Mouse (Mus musculus) CD4-positive, CD25-positive, alpha-beta regulatory T cell, adult 4 months (primary cell): ENCODE data around the gene Prdm11. TPM values are rescaled to one million over a fixed set of nuclear protein-coding genes. Genes with fewer than 3 reads are reported as not detected.

Source experiments
- ATAC-seq: one replicate; pipeline ENCODE4 v1.8.0; 2017
- polyA plus RNA-seq, 2 experiments: library from polyadenylated mRNA; unstranded; fragments of 100-300 nt; shearing (Covaris generic); gene quantifications; one replicate each; pipeline ENCODE4 v1.2.1; 2017

The Prdm11 gene
- polyA plus RNA-seq, 2 experiments from 2014 or later: 1.8 to 2.1 TPM

DNA sequence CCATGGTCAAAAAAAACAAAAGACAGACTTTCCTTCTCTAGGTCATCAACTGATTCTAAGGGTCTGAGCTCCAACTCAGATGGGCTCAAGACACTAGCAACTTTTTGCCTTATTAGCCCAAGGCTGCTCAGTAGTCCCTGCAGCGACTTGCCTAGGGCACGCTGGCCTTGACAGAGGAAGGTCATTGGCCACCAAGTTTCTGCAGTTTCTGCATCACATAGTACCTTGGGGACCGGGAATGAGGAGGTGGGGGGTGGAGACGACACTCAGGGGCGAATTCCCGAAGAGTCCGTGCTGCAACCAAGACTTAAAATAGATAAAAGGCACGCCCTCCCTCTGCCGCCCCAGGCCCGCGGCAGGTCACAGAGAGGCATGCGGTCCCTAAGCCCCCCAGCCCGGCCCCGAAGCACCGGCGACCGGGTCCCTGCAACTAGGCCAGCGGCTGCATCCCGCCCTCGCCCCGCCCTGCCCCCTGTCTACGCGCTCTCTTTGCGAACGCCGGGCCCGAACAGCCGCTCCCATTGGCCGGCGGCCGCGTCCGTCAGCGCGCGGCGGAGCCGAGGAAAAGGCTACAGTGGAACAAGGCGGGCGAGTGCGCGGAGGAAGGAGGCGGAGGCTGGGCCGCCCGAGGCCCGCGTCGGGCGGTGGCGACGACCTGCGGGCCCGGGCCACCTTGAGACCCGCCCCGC is 694 bp downstream of the Prdm11 start:
- ATAC-seq: peak; percentile 97

DNA sequence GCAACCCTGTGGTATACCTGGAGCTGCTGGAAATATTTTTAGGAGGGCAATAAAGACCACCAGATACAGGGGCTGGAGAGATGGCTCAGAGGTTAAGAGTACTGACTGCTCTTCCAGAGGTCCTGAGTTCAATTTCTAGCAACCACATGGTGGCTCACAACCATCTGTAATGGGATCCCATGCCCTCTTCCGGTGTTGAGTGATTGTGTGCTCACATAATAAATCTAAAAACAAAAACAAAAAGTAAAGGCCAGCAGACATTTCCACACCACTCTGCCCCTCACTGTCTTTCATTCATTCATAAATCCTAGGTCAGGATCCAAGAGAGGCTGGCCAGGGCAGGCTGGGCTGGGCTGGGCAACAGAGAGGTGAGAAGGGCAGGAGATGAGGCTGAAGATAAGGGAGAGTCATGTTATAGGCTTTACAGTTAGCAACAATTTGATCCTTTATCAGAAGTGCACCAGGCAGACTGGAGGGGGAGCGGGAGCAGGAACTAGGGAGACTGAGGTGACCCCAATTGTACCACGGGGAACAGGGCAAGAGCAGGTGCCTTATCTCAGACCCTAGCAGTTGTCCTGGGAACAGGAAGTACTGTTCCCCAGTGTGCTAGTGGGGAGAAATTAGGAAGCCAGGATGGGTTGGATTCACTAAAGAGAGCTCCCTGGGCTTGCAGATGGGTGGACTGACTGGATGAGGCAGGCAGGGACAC is 2.4 kb downstream of the Prdm11 start:
- no peak for ATAC-seq

DNA sequence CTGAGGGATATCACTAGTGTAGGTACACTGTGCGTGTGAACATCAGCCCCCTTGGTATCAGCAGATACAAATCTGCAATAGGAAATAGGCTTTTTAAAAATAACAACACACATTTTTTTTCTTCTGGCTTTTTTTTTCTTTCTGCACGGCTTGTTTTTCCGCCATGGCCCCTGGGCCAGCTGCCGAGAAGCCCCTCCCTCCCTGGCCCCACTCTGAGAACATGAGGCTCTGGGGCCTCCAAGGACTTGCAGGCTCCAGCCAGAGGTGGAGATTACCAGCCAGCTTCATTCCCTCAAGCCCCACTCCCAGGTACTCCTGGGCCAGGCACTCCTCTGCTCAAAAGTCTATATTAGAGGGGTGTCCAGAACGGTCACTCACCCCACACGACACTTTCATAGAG is 4.5 kb downstream of the Prdm11 start:
- ATAC-seq: no peak

DNA sequence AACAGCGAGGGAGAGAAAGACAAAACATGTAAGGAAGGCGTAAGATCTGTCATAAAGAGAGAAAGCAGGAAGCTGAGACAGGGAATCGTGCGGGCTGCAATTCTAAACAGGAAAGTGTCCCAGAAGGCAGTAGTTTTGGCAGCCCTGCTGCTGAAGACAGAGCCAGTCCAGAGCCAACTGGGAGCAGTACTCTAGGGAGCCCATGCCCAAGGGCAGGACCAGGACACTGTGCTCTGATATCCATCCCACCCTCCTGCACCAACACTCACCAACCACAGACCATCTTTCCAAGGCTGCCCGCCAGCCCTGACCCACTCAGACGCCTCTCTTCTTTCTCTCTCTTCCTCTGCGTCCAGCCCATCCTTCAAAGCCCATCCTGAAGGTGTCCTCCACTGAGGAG is 5.1 kb downstream of the Prdm11 start:
- no peak for ATAC-seq

DNA sequence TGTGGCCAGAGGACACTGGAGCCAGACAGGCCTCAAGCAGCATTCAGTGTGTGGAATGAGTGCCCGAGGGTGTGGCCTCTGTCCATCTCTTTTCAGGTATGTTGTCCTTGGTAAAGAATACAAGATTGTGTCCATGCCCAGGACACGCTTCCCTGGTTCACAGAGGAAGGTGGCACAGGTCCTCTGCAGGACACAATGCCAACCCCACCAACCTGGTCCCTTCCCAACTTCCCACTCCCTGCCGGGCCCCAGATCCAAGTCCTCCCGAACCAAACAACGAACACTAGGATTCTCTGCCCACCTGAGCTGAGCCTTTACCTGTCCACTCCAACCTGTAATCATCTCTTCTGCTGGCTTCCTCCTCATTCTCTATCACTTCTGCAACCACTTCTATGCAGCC is 6.3 kb downstream of the Prdm11 start:
- no peak for ATAC-seq

DNA sequence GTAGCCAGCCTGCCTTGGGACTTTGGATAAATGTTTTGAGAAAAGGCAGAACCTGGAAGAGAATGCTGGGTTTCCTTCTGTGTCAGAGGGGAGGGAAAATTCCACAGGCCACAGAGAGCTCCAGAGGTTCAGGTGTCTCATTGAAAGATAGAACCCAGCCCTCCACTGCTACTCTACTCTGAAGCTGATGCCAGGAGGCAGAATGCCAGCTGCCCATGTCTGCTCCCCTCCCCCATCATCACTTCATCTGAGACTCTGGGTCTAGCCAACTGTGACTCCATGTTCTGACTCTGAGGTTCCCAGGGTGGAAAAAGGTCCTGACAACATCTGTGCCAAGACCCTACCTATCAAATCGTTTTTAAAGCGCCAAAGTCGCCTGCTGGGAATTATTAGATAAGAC is 6.9 kb downstream of the Prdm11 start:
- no peak for ATAC-seq

DNA sequence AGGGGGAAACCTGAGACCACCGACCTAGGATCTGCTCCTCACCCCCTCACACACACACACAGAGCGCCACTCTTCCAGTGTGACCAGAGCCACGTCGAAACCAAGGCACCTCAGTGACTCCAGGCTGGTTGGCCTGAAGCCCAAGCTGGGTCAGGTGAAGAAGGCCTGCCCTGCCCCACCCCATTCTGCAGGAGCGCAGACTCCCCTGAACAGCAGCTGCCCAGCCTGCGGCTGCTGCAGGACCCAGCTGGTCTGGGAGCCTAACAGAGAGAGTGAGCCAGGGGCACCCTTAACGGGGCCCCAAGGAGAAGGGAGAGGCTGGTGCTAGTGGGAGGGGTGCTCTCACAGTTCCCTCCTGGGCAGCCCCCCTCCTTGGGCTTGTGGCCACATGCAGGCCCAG is 10.3 kb downstream of the Prdm11 start:
- no peak for ATAC-seq

DNA sequence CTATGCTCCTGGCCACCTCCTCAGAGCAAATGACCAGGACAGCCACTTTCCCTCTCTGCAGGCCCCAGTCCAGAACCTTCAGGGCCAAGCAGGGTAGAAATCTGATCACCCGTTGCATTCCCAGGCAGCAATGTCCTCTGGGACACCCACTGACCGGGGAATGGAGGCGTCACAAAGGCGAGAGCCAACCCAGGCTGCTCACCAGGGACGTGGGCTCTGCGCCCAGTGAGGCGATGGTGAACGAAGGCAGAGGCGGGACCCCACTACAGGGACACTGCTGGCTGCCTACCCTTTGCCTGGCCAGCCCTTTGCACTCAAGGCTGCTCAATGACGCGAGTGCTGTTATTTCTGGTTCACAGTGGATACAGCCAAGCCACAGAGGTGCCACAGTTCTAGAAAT is 13.3 kb downstream of the Prdm11 start:
- no peak for ATAC-seq

DNA sequence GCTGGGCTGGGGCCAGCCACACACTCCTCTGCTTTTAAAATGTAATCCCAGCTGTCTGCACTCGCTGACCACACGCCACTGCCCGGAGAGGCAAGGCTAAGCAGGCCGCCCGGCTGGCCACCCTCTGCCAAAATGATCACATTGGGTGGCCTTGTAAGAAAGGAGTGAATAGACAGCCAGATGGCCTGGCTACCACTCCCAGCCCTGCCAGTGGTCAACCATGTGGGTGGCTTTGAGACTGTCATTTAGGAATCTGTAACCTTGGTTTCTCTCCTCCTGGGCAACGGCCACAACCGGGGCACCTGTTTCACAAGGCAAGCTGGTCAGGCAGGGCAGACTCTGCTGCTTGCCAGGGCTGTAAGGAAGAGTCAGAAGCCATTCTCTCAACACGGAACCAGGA is 13.9 kb downstream of the Prdm11 start:
- ATAC-seq: no peak

DNA sequence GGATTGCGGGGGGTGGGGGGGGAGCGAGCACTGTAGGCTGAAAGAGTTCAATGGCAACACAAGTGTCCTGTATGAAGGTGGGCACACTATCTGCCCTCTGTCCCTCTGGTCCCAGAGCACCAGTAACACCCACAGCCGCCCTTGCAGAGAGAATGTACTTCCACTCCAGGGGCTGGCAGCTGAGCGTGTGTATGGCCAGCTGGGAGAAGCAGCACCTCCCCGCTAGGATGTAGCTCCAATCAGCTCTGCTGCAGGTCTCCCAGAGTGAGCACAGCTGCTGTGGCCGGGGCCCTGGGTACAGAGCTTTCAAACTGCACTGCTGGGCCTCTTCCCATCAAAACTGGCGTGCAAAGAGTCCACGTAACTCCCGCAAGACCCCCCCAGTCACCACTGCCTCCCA is 14.9 kb downstream of the Prdm11 start:
- no peak for ATAC-seq

DNA sequence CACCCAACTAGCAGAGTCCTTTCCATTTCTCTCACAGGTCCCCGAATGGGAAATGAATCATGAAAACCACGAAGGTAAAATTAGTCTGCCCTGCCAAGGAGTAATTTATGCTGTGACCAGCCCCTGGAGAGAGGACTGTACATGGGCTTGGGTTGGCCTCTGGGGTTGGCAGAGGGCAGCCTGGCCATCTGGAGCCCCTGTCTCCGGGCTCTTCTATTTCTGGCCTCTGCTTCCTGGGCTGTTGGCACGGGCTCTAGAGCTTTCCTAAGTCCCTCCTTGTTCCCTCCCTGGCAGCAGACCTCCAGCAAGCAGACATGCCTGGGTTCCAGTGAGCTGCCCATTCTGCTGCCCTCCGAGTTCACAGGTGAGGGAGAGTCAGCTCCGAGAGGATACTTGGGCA is 15.9 kb downstream of the Prdm11 start:
- ATAC-seq: no peak

DNA sequence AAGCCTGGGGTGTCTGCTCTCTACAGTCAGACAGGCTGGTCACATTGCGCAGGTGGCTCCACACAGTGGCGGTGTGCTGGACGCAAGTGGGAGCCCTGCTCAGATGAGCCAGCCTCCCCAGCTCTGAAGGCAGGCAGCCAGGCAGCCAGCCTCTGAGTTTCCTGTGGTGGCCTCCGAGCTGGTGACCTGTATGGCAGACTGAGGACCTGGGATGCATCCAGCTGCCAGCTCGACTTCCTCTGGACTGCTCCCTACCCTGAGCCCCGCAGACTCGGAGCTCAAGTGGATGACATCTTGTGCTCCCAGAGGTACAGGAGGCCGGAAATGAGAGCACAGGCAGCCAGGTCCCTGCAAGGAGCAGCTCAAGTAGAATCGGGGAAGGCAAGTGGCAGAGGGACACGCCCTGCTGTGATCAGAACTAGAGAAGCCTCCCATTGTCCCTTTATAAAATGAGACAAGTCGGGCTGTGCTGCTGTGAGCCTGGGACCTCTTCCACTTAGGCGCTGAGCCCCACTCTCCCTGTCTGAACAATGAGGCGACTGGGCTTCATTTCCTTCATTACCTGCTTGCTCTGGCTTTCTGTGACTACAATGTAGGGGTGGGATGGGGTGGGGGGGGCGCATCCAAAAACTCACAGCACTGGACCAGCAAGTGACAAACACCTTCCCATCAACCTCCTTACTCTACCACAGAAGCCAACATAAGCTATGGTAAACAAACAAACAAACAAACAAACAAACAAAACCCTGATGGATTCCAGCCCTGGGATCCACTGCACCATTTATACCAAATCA is 16.5 kb downstream of the Prdm11 start:
- peak; percentile 68 for ATAC-seq

DNA sequence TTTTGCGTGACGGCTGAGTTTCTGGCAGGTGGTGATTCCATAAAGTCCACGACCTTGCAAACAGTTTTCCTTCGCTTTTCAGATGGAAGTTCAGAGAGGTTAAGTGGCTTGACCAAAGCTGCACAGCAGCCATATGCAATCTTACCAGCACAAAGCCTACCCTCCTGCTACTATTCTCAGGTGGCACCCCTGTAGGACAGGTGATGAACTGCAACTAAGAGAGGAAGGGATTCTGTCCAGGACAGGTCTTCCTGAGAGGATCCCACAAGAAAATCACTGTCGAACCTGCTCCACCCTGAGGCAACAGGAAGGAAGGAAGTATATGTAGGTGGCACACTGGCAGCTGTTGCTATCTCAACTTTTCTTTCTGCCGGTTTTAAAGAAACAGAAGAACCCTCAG is 17.1 kb downstream of the Prdm11 start:
- peak; percentile 26 for ATAC-seq

DNA sequence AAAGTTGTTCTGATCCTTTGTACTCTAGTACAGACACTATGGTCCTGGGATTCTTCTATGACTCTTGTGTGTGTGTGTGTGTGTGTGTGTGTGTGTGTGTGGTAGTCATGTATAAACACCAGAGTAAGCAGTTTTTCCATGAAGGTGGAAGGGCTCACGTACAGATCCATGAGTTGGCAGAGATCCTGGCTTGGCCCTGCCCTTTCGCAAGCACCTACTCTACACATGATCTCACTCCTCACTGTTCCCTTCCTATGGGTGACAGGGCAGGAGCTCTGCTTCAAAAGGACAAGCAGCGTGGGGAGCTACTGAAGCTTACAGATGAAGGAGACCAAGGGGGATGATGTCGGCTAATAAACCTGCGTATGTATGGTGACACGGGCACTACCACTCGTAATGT is 18.3 kb downstream of the Prdm11 start:
- ATAC-seq: no peak

DNA sequence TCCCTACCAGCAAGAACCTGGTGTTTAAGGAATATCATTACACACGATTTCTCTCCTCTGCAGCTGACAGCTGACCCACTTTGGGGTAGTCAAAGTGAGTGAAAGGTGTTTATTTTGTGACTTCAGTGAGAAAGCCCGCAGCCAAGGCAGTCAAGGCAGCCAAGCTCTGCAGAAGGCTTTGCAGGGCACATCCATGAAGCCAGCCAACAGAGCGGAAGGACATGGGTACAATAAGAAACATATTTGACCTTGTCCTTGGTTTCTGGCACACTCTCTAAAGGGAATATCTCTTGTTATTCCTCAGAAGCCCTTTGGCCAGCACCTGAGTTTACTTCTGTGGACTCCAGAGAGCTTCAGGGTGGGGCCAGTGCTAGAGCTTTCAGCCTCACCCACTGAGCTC is 21.5 kb downstream of the Prdm11 start:
- ATAC-seq: no peak

DNA sequence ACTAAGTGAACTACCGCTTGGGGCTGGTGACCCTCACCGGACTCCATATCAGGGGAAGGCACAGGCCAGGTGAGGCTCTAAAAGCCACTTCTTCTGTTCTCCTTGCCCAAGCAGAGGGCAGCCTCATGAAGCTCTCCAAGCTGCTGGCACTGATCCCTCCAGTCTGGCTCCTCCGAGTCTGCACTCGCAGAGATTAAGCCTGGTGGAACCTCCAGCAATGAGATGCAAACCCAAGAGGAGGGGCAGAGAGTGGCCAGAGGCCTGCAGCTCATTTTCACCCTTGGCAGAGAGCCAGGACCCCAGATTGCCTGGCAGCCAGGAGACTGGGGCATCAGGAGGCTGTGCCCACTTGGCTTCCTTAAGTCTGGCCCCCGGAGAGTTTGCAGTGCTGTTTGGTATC is 27.1 kb downstream of the Prdm11 start:
- ATAC-seq: no peak

DNA sequence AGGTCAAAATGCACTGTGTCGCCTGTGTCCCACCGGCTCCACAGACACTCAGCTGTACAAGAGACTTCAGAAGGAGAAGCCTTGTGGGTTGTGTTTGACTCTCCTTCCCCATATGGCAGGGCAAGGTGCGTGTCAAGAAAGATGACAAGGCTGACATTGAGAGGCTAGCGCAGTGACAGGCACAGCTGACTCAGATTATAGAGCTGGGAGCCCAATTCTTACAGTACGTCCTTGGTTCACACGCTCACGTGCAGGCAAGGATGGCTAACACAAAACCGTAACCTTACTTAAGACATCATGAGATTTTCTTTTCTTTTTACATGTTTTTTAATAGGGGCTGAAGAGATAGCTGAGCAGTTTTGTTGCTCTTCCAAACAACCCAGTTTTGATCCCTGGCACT is 28.8 kb downstream of the Prdm11 start:
- no peak for ATAC-seq

DNA sequence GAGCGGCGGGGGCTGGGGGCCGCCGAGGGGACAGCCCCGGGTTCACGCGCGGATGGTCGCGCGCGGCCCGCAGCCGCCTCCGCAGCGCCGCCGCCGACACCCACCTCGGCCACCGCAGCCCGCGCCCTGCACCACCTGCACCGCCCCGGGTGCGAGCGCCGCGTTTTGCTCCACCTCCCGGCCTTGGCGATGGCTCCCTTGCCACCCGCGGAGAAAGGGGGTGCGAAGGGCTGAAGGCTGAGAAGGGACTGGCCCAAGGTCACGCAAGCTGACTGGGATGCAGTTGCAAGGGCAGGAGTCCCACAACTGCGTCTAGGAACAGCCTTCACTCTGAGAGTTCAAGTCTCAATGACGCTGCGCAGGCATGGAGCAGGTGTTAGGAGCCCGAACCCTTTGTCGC is 30.9 kb downstream of the Prdm11 start:
- no peak for ATAC-seq

DNA sequence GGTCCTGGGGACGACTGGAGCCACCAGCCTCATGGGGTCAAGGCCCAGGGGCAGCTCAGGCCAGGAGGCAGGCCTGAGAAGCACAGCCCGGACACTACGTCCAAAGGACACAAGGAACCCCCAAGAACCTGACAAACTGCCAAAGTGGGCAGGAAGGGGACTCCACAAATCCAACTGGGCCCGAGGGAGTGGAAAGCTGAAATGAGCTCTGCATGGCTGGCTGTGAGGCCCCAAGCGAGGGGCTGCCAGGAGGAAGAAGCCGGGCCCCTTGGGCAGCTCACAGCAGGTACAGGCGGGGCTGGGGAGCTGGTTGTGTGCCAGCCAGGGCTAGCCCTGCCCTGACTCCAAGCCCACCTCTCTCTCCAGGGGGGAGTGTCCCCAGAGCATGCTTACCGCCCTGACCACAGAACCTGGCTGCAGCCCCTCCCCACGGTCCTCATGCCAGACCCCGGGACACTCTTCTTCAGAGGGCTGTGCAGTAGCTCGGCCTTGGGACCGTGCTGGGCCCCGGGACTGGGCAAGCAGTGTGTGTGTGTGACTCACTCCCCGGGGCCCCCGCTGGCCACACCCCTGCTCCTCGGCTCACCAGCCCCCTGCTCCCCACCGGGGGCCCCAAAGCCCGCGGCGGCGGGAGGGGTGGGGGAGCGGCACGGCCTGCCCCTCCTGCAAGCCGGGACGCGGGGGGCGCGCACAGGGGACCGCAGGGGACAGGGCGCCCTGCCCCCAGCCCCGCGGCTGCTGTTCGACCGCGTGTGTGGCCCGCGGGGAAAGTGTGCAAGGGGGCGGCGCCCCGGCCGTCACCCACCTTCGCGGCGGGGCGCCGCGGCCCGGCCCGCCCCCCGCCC is 31.7 kb downstream of the Prdm11 start:
- no peak for ATAC-seq

DNA sequence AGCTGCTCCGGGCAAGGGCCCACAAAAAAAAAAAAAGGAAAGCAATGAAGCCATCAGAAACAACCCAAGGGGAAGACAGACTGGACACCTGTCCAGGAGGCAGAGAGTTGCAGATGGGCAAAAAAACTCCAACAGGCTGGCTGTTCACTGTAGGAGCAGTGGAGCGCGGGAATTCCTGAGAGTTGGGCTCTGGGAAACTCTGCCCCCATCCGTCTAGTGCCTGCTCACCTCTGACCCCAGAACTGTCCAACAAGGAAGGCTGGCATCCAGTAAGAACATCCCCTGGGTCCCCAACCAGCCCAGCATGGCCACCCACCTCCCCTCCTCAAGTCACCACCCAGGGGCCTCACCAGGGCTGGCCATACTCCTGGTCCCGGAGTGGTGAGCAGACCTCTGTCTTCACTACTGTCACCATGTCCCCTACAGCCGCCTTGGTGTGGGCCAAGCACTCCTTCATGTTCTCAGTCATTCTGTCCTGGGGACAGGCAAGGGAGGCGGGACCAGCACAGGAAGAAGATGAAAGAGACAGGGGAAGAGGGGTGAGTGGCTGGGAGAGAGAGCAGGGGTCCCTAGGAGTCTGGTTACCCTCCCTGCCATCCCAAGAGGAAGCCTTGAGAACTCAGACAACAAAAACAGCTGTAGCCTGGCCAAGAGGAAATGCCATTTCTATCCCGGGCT is 32.4 kb downstream of the Prdm11 start:
- ATAC-seq: no peak

DNA sequence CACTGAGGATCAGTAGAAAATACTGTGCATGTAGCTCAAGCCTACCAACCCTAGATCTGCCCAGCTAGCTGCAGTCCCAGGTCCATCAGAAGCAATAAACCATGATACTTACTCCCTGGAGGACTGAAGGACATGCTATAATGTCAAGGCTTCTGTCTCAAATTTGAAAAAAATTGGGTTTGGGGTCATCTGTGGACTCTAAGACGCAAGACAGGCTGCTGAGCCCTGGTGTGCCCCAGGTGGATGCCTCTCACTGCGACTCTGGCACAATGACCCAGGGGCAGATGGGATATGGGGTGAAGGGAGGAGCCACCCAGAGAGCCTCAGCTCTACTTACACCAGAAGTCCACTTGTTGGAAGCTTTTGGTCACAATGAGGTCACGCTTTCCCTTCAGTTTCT is 33.0 kb downstream of the Prdm11 start:
- no peak for ATAC-seq

DNA sequence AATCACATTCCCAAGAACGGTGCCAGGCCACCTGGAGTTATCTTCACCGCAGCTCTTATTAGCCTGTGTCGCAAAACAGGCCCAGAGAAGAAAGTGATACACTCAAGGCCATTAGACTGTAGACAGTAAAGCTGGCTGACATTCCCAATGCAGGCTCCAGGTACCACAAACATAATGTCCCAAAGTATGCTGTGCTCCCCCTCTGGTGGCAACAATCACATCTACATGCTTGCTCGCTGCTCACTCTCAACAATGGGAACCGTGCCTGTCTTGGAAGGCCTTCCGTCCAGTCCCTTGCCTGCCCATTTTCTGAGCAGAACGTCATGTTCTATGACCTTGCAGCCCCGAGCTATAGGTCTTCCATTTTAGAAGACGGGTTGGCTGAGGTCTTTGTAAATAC is 34.0 kb downstream of the Prdm11 start:
- ATAC-seq: no peak
